Mouse (Mus musculus): ENCODE measurements around the gene Swt1.
"Not testable (repeated sequence)": the region's sequence is repeated elsewhere in the genome, so short reads cannot be mapped to it uniquely, and the experiment has no call there.

Swt1 gene

GRCm38 (mm10) chr1:151366944-151367605 lies 61.2 kb downstream of the Swt1 start:
- DNase-seq: no peak

GRCm38 (mm10) chr1:151359374-151359773 lies 68.9 kb downstream of the Swt1 start:
- DNase-seq: no peak

GRCm38 (mm10) chr1:151355994-151356393 lies 72.3 kb downstream of the Swt1 start:
- no peak for DNase-seq

- peak; percentile 39 for DNase-seq
These were observed 75.3 kb downstream of the Swt1 start for GRCm38 (mm10) chr1:151352911-151353310.

- DNase-seq: not testable (repeated sequence)
These were observed 80.0 kb downstream of the Swt1 start for GRCm38 (mm10) chr1:151348293-151348692.

- DNase-seq: no peak
These were observed 81.6 kb downstream of the Swt1 start for GRCm38 (mm10) chr1:151346681-151347127.

GRCm38 (mm10) chr1:151345863-151346195 lies 82.4 kb downstream of the Swt1 start:
- DNase-seq: no peak

- peak; percentile 95 for DNase-seq
These were observed 83.0 kb downstream of the Swt1 start for GRCm38 (mm10) chr1:151345109-151345862.

GRCm38 (mm10) chr1:151344283-151345108 lies 83.8 kb downstream of the Swt1 start, which contains the start of gene Ivns1abp:
Ivns1abp (plus strand) TSS chr1:151344477.
- DNase-seq: peak; percentile 99

GRCm38 (mm10) chr1:151343571-151344282 lies 84.5 kb downstream of the Swt1 start:
- peak; percentile 49 for DNase-seq

- DNase-seq: peak; percentile 36
These were observed 85.3 kb downstream of the Swt1 start for GRCm38 (mm10) chr1:151342968-151343367.

- no peak for DNase-seq
These were observed 85.9 kb downstream of the Swt1 start for GRCm38 (mm10) chr1:151342311-151342710.

GRCm38 (mm10) chr1:151341321-151342044 lies 86.8 kb downstream of the Swt1 start:
- DNase-seq: no peak

GRCm38 (mm10) chr1:151338941-151339340 lies 89.3 kb downstream of the Swt1 start:
- no peak for DNase-seq

- no peak for DNase-seq
These were observed 90.0 kb downstream of the Swt1 start for GRCm38 (mm10) chr1:151338234-151338633.

GRCm38 (mm10) chr1:151332819-151333218 lies 95.4 kb downstream of the Swt1 start:
- no peak for DNase-seq

- no peak for DNase-seq
These were observed 98.7 kb downstream of the Swt1 start for GRCm38 (mm10) chr1:151329601-151330000.

GRCm38 (mm10) chr1:151328341-151329097 lies 99.7 kb downstream of the Swt1 start:
- no peak for DNase-seq

- no peak for DNase-seq
These were observed 102.9 kb downstream of the Swt1 start for GRCm38 (mm10) chr1:151325328-151325727.

GRCm38 (mm10) chr1:151320408-151320807 lies 107.8 kb downstream of the Swt1 start:
- DNase-seq: no peak

- DNase-seq: no peak
These were observed 109.0 kb downstream of the Swt1 start for GRCm38 (mm10) chr1:151319267-151319666.
